Mouse (Mus musculus): ENCODE results near the gene Pomc. TPM values are rescaled to one million over a fixed set of nuclear protein-coding genes. Genes with fewer than 3 reads are reported as not detected.

Gene Pomc
- 0.17 TPM in 1 of 2 replicates, not detected in the other for polyA plus RNA-seq (2012; ENCODE audit: low replicate concordance)

DNA sequence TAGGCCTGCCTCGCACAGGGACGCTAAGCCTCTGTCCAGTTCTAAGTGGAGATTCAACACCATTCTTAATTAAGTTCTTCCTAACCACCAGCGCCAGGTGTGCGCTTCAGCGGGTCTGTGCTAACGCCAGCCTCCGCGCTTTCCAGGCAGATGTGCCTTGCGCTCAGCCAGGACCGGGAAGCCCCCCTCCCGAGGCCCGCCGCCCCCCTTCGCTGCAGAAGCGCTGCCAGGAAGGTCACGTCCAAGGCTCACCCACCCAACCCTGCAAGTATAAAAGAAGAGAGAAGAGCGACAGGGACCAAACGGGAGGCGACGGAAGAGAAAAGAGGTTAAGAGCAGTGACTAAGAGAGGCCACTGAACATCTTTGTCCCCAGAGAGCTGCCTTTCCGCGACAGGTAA is at the start of gene Pomc:
TSS of gene Pomc (plus strand) at position 301 of the 400 bp plus-strand sequence.

Other genes starting within 250 kb of the Pomc start
- 9.6 and 31.6 TPM in 2 replicates for gene Dnmt3a, start 148.9 kb upstream of the Pomc start, polyA plus RNA-seq (2012; ENCODE audit: low replicate concordance)
- gene Efr3b, start 84.0 kb downstream of the Pomc start, polyA plus RNA-seq (2012; ENCODE audit: low replicate concordance), result 0.07 TPM in 1 of 2 replicates, not detected in the other
- gene Dnajc27, start 127.6 kb downstream of the Pomc start, polyA plus RNA-seq (2012; ENCODE audit: low replicate concordance), result 9.0 and 10.2 TPM in 2 replicates
- 2.4 and 3.7 TPM in 2 replicates for gene Adcy3, start 178.2 kb downstream of the Pomc start, polyA plus RNA-seq (2012; ENCODE audit: low replicate concordance)

All from leukemia stem cell, adult 10-12 weeks (primary cell).